Mouse (Mus musculus): ENCODE results near the gene Pctp. TPM values are rescaled to one million over a fixed set of nuclear protein-coding genes. Genes with fewer than 3 reads are reported as not detected.
A peak's percentile ranks its signal among the peaks of the same experiment; 100 is the strongest.

Pctp gene
- total RNA-seq (2022), result 1 to 10 TPM; 1.1 to 2.2 (median 1.5) TPM

DNA sequence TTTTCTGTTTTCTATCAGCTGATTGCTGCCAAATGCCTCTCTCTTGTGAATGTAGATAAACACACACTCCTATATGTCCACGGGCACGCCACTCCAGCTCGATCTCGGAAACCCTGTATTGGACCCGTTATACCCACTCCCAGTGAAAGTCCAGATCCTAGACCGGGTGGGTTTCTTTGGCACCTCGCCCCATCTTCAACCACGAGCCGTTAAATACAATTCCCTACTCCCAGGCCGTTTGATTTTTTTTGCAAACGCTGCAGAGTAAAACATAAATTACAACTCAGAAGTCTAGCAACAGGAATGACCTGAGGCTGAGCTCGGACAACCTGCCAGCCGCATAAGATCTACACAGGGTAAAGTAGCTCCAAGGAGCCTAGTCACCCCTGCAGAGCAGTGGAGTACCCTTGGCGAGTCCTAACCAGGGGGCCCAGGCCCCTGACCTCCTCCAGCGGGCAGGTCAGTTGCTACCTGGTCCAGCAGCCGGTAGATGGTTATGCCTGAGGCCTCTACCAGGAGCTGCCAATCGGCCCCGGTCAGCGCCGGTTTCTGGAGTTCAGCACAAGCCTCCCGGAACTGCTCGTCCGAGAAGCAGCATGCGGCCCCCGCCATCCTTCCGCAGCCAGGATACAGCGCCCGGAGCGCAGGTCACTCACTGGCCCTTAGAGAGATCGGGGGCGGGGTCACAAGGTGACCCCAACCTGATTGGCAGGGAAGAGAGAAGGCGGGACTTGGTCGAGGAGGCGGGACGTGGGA, at the start of gene Pctp:
Gene Pctp (minus strand): TSS at position 664 of the 756 bp plus-strand sequence.
- no peak for DNase-seq (ENCODE audit: low spot score in 2 of 2)

DNA sequence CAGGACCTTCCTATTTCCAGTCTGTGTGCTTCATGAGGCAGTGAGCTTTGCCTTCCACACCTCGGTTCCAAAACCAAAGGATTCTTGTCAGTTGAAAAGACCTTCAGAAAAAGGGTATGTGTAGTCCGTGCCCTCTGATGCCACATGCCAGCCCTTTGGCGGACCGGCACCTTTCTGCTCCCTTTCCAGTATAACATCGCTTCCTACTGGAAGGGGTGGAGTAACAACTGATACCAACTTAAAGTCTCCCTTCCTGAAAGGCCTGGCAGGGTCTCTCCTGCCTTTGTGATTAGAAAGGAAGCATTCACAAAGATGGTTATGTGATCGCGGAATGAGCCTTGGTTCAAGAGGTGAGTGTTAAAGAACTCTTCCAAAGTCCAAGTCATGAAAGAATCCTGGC, 47.3 kb upstream of the Pctp start:
- DNase-seq (ENCODE audit: low spot score in 2 of 2), result no peak

DNA sequence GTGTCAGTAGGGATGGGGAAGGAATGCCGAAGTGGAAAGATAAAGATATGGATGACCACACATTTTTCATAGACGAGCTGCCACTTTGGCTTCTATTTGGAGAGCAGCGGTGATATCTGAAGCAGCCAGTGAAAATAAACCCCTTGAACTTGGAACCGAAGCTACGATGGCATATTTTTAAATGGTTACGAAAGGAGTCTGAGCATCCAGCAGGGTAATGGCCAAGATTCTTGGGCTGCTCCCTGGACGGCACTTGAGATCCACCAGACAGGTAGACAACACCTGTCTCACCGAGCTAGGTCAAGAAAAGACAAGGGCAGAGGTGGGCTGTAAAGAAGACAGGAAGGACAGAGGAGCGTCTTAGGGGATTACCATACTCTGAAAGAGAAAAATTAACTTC, 44.6 kb upstream of the Pctp start:
- no peak for DNase-seq (ENCODE audit: low spot score in 2 of 2)

DNA sequence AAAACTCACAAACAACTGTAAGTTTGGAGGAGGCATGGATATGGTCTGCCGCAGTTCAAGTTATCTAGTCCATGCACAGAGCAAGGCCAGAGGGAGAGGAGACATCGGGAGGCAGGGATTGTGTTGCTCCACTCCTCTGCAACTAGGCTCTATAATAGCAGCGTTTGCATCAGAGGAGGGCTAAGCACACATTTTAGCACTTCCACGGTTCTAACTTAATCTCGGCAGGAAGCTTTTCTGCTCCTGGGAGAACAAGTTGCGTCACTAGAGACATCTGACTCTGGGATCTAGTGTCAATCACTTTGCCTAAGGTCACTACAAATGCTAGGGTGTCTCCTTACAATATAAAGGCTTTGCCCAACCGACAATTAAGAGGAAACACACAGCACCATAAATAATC, 43.5 kb upstream of the Pctp start:
- no peak for DNase-seq (ENCODE audit: low spot score in 2 of 2)

- no peak for DNase-seq (ENCODE audit: low spot score in 2 of 2)
These were observed 41.8 kb upstream of the Pctp start for GRCm38 (mm10) chr11:90044459-90044858.

DNA sequence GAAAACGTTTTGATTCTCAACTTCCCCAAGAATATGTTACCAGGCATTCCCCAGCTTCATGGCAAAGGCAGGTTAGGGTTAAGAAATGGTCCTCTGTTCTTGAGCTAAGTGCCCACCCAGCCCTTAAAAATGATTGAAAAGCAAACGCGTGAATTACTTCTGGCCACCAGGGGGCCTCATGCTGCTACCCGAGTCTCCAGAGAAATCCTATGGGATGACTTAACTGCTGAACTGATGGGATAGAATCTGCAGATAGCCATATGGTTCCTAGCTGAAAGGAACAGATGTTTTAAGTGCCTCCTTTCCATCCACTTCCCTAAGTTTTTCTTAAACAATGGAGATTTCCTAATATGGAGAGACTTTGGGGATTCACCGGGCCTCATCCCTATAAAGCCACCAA, 35.3 kb upstream of the Pctp start:
- DNase-seq (ENCODE audit: low spot score in 2 of 2), result peak in 1 of 2 experiments; percentile 19

- no peak for DNase-seq (ENCODE audit: low spot score in 2 of 2)
These were observed 33.7 kb upstream of the Pctp start for GRCm38 (mm10) chr11:90036416-90036815.

GRCm38 (mm10) chr11:90035532-90035931, 32.8 kb upstream of the Pctp start:
- no peak for DNase-seq (ENCODE audit: low spot score in 2 of 2)

GRCm38 (mm10) chr11:90034646-90035045, 32.0 kb upstream of the Pctp start:
- DNase-seq (ENCODE audit: low spot score in 2 of 2), result no peak

DNA sequence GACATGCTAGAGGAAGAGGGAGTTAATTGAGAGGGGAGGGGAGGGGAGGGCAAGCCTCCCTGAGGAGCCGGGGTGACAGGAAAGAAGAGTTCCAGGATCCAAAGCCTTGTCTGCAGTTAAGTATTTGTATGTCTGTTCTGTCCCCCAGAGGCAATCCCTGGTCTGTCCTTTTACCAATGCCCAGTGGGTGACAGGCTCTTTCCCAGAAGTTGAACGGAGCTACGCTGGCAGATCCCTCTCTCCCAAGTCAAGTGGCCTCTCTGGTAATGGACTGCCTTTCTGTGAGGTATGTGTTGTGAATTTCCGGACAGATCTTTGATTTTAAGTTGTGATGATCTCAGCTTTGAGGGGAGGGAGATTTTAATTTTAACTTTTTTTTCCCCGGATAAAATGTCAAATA, 30.7 kb upstream of the Pctp start:
- DNase-seq (ENCODE audit: low spot score in 2 of 2), result no peak

DNA sequence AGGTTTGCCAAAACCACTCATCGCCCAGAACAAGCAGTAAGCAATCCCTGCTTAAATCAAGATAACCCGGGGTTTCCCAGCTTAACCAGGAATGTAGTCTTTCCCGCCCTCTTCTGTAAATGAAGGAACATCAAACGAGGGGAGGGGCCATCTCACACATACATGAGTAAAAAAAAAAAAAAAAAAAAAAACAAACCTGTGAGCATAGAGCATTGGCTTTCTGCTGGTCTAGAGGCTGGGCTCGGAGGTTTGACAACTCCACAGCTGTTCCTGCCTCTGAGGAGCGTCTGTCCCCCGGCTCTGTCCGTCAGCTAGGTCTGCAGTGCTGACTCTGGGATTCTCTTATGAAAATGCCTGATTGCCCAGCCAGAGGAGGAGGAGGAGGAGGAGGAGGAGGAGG, 30.1 kb upstream of the Pctp start:
- DNase-seq (ENCODE audit: low spot score in 2 of 2), result no peak

- DNase-seq (ENCODE audit: low spot score in 2 of 2), result no peak
These were observed 28.4 kb upstream of the Pctp start for GRCm38 (mm10) chr11:90031076-90031475.

- DNase-seq (ENCODE audit: low spot score in 2 of 2), result peak in 1 of 2 experiments; percentile 23
These were observed 27.9 kb upstream of the Pctp start for GRCm38 (mm10) chr11:90030557-90030956.

GRCm38 (mm10) chr11:90029841-90030398, 27.2 kb upstream of the Pctp start, which contains the start of gene Tmem100:
Gene Tmem100, plus strand, starts transcription at chr11:90030348.
- DNase-seq (ENCODE audit: low spot score in 2 of 2), result no peak

DNA sequence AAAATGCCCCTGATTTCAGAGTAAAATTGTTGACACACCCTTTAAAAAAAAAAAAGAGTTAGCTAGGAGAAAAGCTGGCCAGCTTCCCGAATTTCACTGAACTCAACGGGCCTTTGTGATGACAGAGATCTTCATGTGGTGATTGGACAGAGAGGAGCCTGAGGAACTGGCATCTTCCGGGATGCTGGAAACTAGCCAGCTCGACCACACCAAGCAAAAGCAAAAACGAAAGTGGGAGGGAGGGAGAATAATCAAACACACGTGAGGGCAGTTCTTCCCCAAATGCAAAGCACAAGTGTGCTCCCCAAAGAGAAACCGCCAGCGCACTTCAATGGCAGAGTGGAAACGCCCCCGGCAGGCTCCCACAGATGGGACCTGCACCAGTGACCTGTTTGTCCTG, 26.7 kb upstream of the Pctp start:
- no peak for DNase-seq (ENCODE audit: low spot score in 2 of 2)

DNA sequence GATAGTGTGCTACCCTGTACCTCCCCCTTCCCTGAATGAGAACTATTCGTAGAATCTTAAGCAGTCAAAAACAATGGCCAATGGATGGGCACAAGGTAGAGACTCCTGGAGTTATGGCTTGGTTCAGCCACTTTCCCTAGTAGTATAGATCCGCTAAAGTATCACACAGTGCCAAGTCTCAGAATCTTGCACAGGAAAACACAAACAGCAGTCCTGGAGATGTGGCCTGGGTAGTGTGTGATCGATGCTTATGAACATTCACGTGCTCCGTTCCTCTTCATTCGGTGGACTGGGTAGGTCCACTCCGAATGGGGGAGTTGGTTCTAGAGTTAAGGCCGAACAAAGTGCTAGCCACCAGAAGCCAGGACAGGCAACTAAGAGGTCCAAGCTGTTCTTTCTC, 26.1 kb upstream of the Pctp start:
- DNase-seq (ENCODE audit: low spot score in 2 of 2), result no peak

GRCm38 (mm10) chr11:90027216-90027615, 24.5 kb upstream of the Pctp start:
- DNase-seq (ENCODE audit: low spot score in 2 of 2), result no peak

DNA sequence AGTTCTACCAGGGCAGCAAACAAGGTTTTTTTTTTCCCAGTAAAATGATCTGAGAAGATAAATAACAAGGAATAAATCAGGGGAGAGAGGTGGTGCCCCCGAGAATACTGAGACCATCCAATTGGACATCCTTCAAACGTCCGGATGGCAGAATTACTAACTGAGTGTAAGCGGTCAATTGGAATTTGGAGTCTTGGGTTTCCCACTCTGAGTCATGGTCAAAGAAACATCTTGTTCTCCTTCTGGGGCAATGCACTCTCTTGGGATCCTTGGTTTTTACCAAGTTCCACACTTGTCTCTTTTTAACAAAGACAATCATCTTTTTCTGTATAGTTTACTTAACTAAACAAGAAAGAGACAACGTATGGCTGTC, 24.1 kb upstream of the Pctp start:
- no peak for DNase-seq (ENCODE audit: low spot score in 2 of 2)

DNA sequence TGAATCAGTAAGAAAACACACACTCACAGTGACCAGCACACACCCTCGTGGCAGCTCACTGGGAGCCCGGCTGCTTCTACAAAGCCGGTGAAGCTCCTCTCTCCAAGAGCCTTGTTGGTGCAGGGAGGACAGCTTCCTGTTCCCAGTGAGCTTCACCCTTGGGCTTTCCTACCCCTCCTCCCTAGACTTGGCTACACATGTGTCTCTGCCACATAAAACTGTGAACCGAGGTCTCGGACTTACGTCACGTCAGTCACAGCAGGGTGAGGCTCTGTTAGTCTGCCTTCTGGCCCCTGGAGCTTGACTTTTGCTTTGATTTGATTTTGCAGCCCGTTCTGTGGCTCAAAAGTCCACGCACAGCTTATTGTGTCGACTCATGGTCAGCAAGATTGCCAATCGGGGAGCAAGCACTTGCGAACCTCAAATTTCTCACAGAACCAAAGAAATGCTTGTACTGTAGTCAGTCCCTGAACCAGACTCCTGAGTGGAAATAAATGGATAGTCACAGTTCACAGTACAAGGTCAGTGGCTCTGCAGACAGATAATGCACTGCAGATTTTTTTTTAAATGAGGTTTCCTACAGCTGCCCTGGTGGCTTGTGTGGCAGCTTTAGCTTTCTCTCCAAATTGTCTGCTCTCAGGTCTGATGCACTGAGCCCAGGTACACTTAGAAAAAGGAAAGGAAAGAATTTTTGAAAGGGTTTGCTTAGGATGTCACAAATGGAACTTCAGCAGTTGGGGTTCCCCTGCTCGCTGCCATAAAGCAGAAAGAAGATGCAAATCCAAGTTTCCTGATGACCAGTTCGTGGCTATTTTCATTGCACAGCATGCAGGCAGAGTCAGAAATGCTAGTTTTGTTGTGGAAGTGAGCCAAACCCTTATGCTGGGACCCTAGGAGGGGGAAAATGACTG, 23.5 kb upstream of the Pctp start:
- DNase-seq (ENCODE audit: low spot score in 2 of 2), result no peak

DNA sequence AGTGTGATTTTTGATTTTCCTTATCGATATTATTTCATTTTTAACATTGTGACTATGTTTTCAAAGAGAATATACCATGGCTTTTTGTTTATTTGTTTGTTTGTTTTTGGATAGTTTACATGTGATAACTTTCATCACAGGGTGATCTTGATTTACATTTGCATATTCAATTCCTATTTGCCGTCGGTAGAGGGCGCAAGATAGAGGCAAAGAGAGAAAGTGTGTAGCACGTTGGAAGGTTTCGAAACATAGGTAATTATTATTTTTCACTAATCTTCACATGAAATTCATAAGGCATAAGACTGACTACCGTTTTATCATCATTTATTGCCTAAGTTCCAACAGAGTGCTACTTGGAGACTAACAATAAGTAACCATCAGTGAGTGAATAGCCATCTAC, 16.5 kb upstream of the Pctp start:
- no peak for DNase-seq (ENCODE audit: low spot score in 2 of 2)

DNA sequence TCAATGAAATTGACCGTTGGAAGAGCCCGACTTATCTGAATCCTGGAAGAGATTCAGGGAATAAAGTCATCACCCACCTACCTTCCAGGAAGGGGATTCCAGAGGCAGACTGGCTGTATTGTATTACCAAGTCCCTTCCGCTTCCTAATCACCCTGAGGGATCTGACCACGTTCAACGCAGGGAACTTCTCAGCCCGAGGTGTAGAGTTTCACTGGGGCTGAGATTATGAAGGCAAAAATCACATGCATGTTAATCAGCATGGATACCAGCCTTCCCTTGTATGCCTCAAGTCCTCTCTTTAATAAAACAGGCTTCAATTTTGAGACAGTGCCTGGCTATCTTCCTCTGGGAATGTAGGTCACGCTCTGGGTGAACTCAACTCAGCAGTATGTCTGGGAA, 12.6 kb upstream of the Pctp start:
- DNase-seq (ENCODE audit: low spot score in 2 of 2), result no peak

GRCm38 (mm10) chr11:90013657-90014056, 11.0 kb upstream of the Pctp start:
- no peak for DNase-seq (ENCODE audit: low spot score in 2 of 2)

Measured in left cerebral cortex, adult 8-10 months (tissue).